Mouse (Mus musculus) stomach, postnatal 0 days (tissue): ENCODE results near the gene Idnk.

Experiments
- CTCF ChIP-seq: IDR thresholded peaks from 2 replicates; pipeline ENCODE4 v1.5.1; 2016; ENCODE audit warnings: antibody characterized with exemption, low read depth, mild to moderate bottlenecking, moderate library complexity
- EP300 ChIP-seq: optimal IDR thresholded peaks from 2 replicates; pipeline ENCODE3; 2016; ENCODE audit warnings: antibody characterized with exemption

DNA sequence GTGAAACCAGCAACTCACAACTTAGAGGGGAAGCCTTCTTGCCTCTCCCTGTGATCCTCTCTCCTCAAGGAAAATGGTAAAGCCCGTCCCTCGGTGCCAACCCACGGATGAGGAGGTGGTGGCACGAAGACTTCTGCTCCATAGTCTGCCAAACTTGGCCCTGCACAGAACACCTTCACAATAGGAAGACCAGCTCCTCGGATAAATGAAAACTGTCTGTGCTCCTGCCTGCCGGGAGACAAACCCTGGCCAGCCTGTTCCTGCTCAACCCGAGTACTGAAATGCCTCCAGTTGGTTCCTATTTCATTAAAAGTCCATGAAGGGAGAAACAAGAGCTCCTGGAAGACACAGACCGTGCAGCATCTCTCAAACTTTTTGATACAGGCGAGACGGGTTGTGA lies 45.3 kb upstream of the Idnk start:
- no peak for TF ChIP-seq CTCF
- no peak for TF ChIP-seq EP300
